ENCODE assay signal across 8 mouse cellular contexts in genomic region chr16:64754743-64755139, GRCm38 (mm10). TPM values are rescaled to one million over a fixed set of nuclear protein-coding genes. Genes with fewer than 3 reads are reported as not detected.
DNase-seq lines count a peak whose midpoint lies in the region; ATAC-seq lines count a peak whose summit lies in the region.

No protein-coding gene starts in this region.

- no peaks in the 10 kb centered on the region for H3K36me3 ChIP-seq in hindbrain, embryonic 12.5 days
- no peaks in the 10 kb centered on the region for H3K36me3 ChIP-seq in midbrain, embryonic 15.5 days (replicated peaks)

- H3K4me1 ChIP-seq in hindbrain, embryonic 12.5 days: no peaks in the 10 kb centered on the region
- H3K4me1 ChIP-seq in midbrain, embryonic 15.5 days: no peaks in the 10 kb centered on the region

- H3K9me3 ChIP-seq in hindbrain, embryonic 12.5 days (replicated peaks): 0 out of 2 replicates have a peak, but pooled peaks cover 9% of the 10 kb centered on the region
- no peaks in the 10 kb centered on the region for H3K9me3 ChIP-seq in midbrain, embryonic 15.5 days

- no peak overlapping the region for H3K4me3 ChIP-seq in hindbrain, embryonic 12.5 days
- no peak overlapping the region for H3K4me3 ChIP-seq in midbrain, embryonic 15.5 days

- 46% methylated on average over 3 of the region's 3 CpGs for WGBS in hindbrain, embryonic 12.5 days
- WGBS in midbrain, embryonic 15.5 days: 39% methylated on average over 3 of the region's 3 CpGs

- no peaks in the 10 kb centered on the region for H3K27me3 ChIP-seq in hindbrain, embryonic 12.5 days
- H3K27me3 ChIP-seq in midbrain, embryonic 15.5 days (replicated peaks): no peaks in the 10 kb centered on the region

- peak; percentile 66 for ATAC-seq in hindbrain, embryonic 12.5 days (ENCODE audit: low FRiP score)
- ATAC-seq in midbrain, embryonic 15.5 days (replicated peaks): peak; percentile 84

- H3K9ac ChIP-seq in hindbrain, embryonic 12.5 days: no peak overlapping the region
- no peak overlapping the region for H3K9ac ChIP-seq in midbrain, embryonic 15.5 days

- no peak overlapping the region for H3K27ac ChIP-seq in hindbrain, embryonic 12.5 days
- no peak overlapping the region for H3K27ac ChIP-seq in midbrain, embryonic 15.5 days

- H3K4me2 ChIP-seq in hindbrain, embryonic 12.5 days (replicated peaks): no peak overlapping the region
- no peak overlapping the region for H3K4me2 ChIP-seq in midbrain, embryonic 15.5 days

- DNase-seq in cerebellum, postnatal 14 days: peak; percentile 24 to 33
- no peak for DNase-seq in cerebellum, adult 18-20 months
- DNase-seq in right cerebral cortex, postnatal 10 days (ENCODE audit: low spot score in 2 of 2): peak; percentile 48 to 50
- no peak for DNase-seq in right cerebral cortex, postnatal 4 days
- no peak for DNase-seq in spleen, adult 18-20 months
- no peak for DNase-seq in urinary bladder, postnatal 25 days (ENCODE audit: low spot score)

RNA-seq across cellular contexts. Expression of gene 4930453N24Rik, which starts 16.2 kb away (rescaled TPM):
- 25.6 and 28.3 TPM in 2 replicates for polyA plus RNA-seq in hindbrain, embryonic 12.5 days (2016; fragmentation: Nextera tagmentation; extraction: Ambion mirVana)
- polyA plus RNA-seq in midbrain, embryonic 15.5 days (2015; fragmentation: Nextera tagmentation; extraction: Ambion mirVana): 16.5 and 17.8 TPM in 2 replicates

Comparison
In these comparisons a context has a peak if more than half of its experiments do, and no peak if none do; other contexts are left out.
1. DNase-seq: peak in cerebellum, postnatal 14 days (2 of 2) and right cerebral cortex, postnatal 10 days (2 of 2); none in cerebellum, adult 18-20 months (0 of 2), right cerebral cortex, postnatal 4 days (single experiment), spleen, adult 18-20 months (0 of 2) and urinary bladder, postnatal 25 days (single experiment).